In the genomic region with DNA sequence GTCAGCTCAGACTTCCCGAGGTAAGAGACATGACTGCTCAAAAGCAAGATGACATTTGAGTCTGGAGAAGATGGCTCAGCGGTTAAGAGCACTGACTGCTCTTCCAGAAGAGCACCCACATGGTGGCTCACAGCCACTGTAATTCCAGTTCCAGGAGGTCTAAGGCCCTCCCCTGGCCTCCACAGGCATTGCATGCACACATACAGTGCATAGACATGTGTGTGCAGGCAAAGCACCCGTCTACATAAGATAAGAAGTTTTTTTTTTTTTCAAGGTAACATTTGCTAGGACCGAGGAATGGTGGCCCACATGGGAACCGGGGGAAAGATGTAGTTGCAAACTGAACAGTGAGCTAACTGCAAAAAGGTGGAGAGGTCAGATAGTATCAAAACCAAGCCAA, we compare ENCODE assay signal across 13 mouse cellular contexts.
DNase-seq lines count a peak whose midpoint lies in the region; ATAC-seq and TF ChIP-seq lines count a peak whose summit lies in the region.
"Had no signal": no experiment of that assay in that cellular context is flagged by ENCODE, and none has a peak within 500 bp of the region (broad histone marks: within the 10 kb centered on the region; RNA-seq: fewer than 3 reads in every experiment).

No protein-coding gene starts in this region.

- no peak for TF ChIP-seq POLR2A in brain, embryonic 14.5 days (IDR thresholded peaks at IDR 0.05; ENCODE audit: borderline replicate concordance, extremely low read depth, insufficient read depth, insufficient read length, poor library complexity, severe bottlenecking)

- no peaks in the 10 kb centered on the region for H3K36me3 ChIP-seq in kidney, embryonic 16.5 days (ENCODE audit: insufficient read depth, low read length)
- H3K36me3 ChIP-seq: G1E; neural tube, embryonic 12.5 days had no signal

- 63% methylated on average over 5 of the region's 5 CpGs for WGBS in kidney, embryonic 16.5 days

- H3K9me3 ChIP-seq in kidney, embryonic 16.5 days (ENCODE audit: low read length), result peaks cover 3% of the 10 kb centered on the region; the same call in 1 of the 2 replicates
- H3K9me3 ChIP-seq: neural tube, embryonic 12.5 days had no signal

- no peak overlapping the region for H3K4me2 ChIP-seq in kidney, embryonic 16.5 days (replicated peaks; ENCODE audit: low read depth, low read length)
- H3K4me2 ChIP-seq: hindbrain, embryonic 14.5 days; midbrain, embryonic 11.5 days; neural tube, embryonic 12.5 days had no signal

- H3K4me1 ChIP-seq in kidney, embryonic 16.5 days (ENCODE audit: insufficient read depth, low read length), result peaks cover 32% of the 10 kb centered on the region

- peak overlapping the region; percentile 86 for H3K27ac ChIP-seq in kidney, embryonic 16.5 days (ENCODE audit: low read length)
- H3K27ac ChIP-seq: hindbrain, embryonic 14.5 days; neural tube, embryonic 12.5 days had no signal

- DNase-seq in kidney, adult 18-20 months, result no peak
- DNase-seq in 3T3-L1 (ENCODE audit: low read depth, low spot score) (peak; percentile 34), A20 (ENCODE audit: low read depth, low spot score) (peak; percentile 84)
- no peak for DNase-seq in brain, embryonic 14.5 days (ENCODE audit: low read depth)
- no peak for DNase-seq in left cerebral cortex, adult 18-20 months (ENCODE audit: low spot score in 2 of 2)
- no peak for DNase-seq in thymus, postnatal 10 days (ENCODE audit: low spot score in 2 of 2)
- DNase-seq: cerebellum, adult 9-10 months; gastrocnemius, postnatal 36 days had no signal

- H3K27me3 ChIP-seq in kidney, embryonic 16.5 days (ENCODE audit: insufficient read depth, low read length), result no peaks in the 10 kb centered on the region
- H3K27me3 ChIP-seq: neural tube, embryonic 12.5 days had no signal

- H3K9ac ChIP-seq in kidney, embryonic 16.5 days (replicated peaks; ENCODE audit: low read length), result no peak overlapping the region
- H3K9ac ChIP-seq: hindbrain, embryonic 14.5 days; neural tube, embryonic 12.5 days had no signal

- no peak for ATAC-seq in kidney, embryonic 16.5 days (ENCODE audit: low FRiP score, low TSS enrichment)

- no peak overlapping the region for H3K4me3 ChIP-seq in kidney, embryonic 16.5 days (ENCODE audit: low read length)
- H3K4me3 ChIP-seq: neural tube, embryonic 12.5 days had no signal

- peak; percentile 28; the same call in 1 of the 2 replicates for TF ChIP-seq CTCF in brain, embryonic 14.5 days (IDR thresholded peaks at IDR 0.05; ENCODE audit: borderline replicate concordance, extremely low read depth, insufficient read depth, insufficient read length)

Comparison
In these comparisons a context has a peak if more than half of its experiments do, and no peak if none do; other contexts are left out.
1. DNase-seq: peak in 3T3-L1 (single experiment) and A20 (single experiment); none in kidney, adult 18-20 months (single experiment), brain, embryonic 14.5 days (single experiment), left cerebral cortex, adult 18-20 months (0 of 2) and thymus, postnatal 10 days (0 of 2).